Mouse (Mus musculus) intestine, postnatal 0 days (tissue): Measurements from ENCODE around the gene Sp7. TPM values are rescaled to one million over a fixed set of nuclear protein-coding genes. Genes with fewer than 3 reads are reported as not detected.

Experiments
- ATAC-seq: fragments of 200-750 bp; cut with Nextera tagmentation; 2 replicates; pipeline ENCODE4 v1.8.0; 2017; ENCODE audit warnings: mild to moderate bottlenecking, moderate TSS enrichment, moderate library complexity
- H3K27ac ChIP-seq: fragments of 300-500 bp; sonication (generic); 2 replicates; pipeline ENCODE4 v1.5.1; 2014; ENCODE audit warnings: mild to moderate bottlenecking, low read depth, low read length, moderate library complexity
- H3K27me3 ChIP-seq: fragments of 300-500 bp; sonication (generic); replicated peaks from 2 replicates; pipeline ENCODE4 v1.6.1; 2014; ENCODE audit warnings: low read length, mixed read lengths; ENCODE audit not compliant: control insufficient read depth, insufficient read depth
- H3K36me3 ChIP-seq: fragments of 300-500 bp; sonication (generic); 2 replicates; pipeline ENCODE4 v1.6.1; 2014; ENCODE audit warnings: mild to moderate bottlenecking, moderate library complexity; ENCODE audit not compliant: control insufficient read depth, insufficient read depth
- H3K4me1 ChIP-seq: fragments of 300-500 bp; sonication (generic); replicated peaks from 2 replicates; pipeline ENCODE4 v1.6.1; 2014; ENCODE audit warnings: antibody characterized with exemption, low read length, mixed read lengths; ENCODE audit not compliant: control insufficient read depth, insufficient read depth
- H3K4me2 ChIP-seq: fragments of 300-500 bp; sonication (generic); replicated peaks from 2 replicates; pipeline ENCODE4 v1.6.1; 2014; ENCODE audit warnings: low read depth, mild to moderate bottlenecking, moderate library complexity
- H3K4me3 ChIP-seq: fragments of 300-500 bp; sonication (generic); 2 replicates; pipeline ENCODE4 v1.5.1; 2014; ENCODE audit warnings: low read depth, low read length
- H3K9ac ChIP-seq: fragments of 300-500 bp; sonication (generic); 2 replicates; pipeline ENCODE4 v1.6.1; 2014; ENCODE audit warnings: mild to moderate bottlenecking, low read depth, low read length
- H3K9me3 ChIP-seq: fragments of 300-500 bp; sonication (generic); 2 replicates; pipeline ENCODE4 v1.6.1; 2016; ENCODE audit warnings: mixed run types; ENCODE audit not compliant: control insufficient read depth
- CTCF ChIP-seq: sonication (generic); IDR thresholded peaks from 2 replicates; pipeline ENCODE4 v1.5.1; 2016; ENCODE audit warnings: low read depth, mild to moderate bottlenecking, control low read depth, antibody characterized with exemption, moderate library complexity
- WGBS: fragments of 180-500 bp; shearing (Covaris S2); extraction: QIAGEN DNeasy Blood & Tissue Kit; methylation state at CpG from one replicate; pipeline ENCODE4 v1.1.7; 2014; 5-methylcytosine and 5-hydroxymethylcytosine counted together
- polyA plus RNA-seq: library from polyadenylated mRNA; unstranded; fragments of >200 nt; fragmentation: Nextera tagmentation; extraction: Ambion mirVana; gene quantifications from 2 replicates; pipeline ENCODE4 v1.2.1, GENCODE M21; 2015

Sp7 gene
- polyA plus RNA-seq, 1 experiment from 2014 or later: 0.14 TPM

DNA sequence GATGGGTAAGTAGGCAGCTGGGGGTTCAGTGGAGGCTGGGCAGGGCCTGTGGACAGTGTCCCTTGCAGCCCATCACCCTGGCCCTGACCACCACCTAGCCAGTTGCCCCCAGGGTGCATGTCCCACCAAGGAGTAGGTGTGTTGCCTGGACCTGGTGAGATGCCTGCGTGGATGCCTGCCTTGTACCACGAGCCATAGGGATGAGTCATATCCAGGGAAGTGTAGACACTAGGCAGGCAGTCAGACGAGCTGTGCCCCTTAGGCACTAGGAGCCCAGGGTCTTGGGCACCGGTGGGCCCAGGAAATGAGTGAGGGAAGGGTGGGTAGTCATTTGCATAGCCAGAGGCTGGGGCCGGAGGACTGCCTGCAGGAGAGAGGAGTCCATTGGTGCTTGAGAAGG is 8.1 kb downstream of the Sp7 start:
- Histone ChIP-seq H3K4me2 (no peak overlapping the region), H3K27ac (no peak overlapping the region), H3K4me3 (no peak overlapping the region), H3K27me3 (peaks cover 55% of the 10 kb centered on the region), H3K36me3 (no peaks in the 10 kb centered on the region), H3K9me3 (no peaks in the 10 kb centered on the region), H3K4me1 (no peaks in the 10 kb centered on the region), H3K9ac (no peak overlapping the region)
- no peak for ATAC-seq
- 32% methylated on average over 5 of the region's 5 CpGs for WGBS
- no peak for TF ChIP-seq CTCF

DNA sequence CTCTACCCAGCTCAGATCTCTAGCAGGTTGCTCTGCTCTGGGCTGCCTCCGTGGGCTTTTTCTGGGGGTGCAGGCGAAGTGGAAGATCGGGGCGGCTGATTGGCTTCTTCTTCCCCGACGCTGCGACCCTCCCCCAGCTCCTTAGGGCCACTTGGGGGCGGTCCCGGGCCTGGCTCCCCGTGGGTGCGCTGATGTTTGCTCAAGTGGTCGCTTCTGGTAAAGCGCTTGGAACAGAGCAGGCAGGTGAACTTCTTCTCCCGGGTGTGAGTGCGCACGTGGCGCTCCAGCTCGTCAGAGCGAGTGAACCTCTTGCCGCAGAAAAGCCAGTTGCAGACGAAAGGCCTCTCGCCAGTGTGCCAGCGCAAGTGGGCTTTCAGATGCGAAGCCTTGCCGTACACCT is 8.9 kb downstream of the Sp7 start:
- no peaks in the 10 kb centered on the region for H3K36me3 ChIP-seq
- H3K9ac ChIP-seq: no peak overlapping the region
- TF ChIP-seq CTCF: no peak
- WGBS: 5% methylated on average over 25 of the region's 25 CpGs
- peaks cover 55% of the 10 kb centered on the region for H3K27me3 ChIP-seq
- no peak overlapping the region for H3K4me3 ChIP-seq
- no peak overlapping the region for H3K27ac ChIP-seq
- no peaks in the 10 kb centered on the region for H3K4me1 ChIP-seq
- ATAC-seq: no peak
- H3K9me3 ChIP-seq: no peaks in the 10 kb centered on the region
- H3K4me2 ChIP-seq: 0 out of 2 replicates have a peak overlapping the region, but pooled peaks have one; percentile 32

DNA sequence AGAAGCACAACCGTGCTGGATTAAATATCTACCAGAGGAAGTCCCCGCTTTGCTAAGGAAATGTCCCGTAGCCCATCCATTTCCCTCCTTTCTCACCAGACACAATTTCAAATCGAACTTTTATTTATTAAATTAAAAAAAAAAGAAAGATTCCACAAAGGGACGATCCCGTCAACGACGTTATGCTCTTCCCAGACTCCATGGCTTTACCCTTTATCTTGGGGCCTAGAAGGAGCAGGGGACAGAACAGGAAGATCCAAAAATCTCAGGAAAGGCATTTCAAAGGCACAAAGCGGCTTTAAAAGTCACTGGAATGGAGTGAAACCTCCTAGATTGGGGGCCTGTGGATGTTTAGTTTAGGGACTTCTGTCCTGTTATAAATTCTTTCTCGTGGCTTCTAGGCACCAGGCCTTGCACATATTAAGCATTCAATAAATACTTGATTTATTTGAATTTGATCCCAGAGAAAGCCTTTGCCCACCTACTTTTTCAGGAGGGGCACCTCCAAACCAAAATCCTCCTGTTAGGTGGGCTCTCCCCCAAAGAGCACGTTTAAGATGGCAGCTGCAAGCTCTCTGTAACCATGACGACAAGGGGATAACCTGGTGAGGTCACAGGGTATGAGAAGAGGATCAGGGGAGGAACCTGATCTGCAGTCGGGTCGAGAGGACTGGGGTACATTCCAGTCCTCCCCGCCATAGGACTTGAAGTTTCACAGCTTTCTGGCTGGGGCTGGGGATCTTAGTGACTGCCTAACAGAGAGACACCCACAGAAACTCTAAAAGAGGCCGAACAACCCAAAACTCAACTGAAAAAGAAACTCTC is 10.3 kb downstream of the Sp7 start:
- Histone ChIP-seq H3K4me2 (no peak overlapping the region), H3K27ac (no peak overlapping the region), H3K4me3 (no peak overlapping the region), H3K36me3 (no peaks in the 10 kb centered on the region), H3K27me3 (peaks cover 52% of the 10 kb centered on the region), H3K9ac (no peak overlapping the region), H3K4me1 (no peaks in the 10 kb centered on the region), H3K9me3 (no peaks in the 10 kb centered on the region)
- TF ChIP-seq CTCF: no peak
- ATAC-seq: no peak
- WGBS: 67% methylated on average over 16 of the region's 16 CpGs

DNA sequence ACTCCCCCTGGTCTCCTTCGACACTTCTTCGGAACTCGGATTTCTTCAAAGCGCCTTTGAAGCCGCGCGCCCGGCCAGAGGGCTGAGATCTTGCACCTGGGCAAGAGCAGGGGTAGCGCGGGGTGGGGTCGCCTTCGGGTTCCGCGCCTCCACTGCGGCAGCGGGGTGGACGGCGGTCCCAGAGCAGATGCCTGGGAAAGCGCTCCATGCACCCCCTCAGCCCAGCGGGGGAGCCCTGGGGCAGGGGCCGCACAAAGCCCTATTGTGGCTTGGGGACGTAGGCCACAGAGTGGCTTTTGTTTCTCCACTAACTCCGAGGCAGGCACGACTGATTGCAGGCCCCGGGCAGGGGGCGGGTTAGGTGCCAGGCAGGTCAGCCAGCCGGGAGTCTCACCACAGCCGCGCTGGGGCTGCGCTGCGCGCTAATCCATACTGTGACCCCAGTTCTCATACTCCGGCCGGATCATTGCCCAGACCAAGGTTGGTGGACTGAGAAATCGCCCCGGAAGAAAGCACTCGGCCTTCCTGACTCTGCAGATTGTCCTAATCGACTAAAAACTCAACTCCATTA is 11.0 kb downstream of the Sp7 start:
- Histone ChIP-seq H3K9me3 (no peaks in the 10 kb centered on the region), H3K27ac (no peak overlapping the region), H3K27me3 (peaks cover 52% of the 10 kb centered on the region), H3K4me1 (no peaks in the 10 kb centered on the region), H3K4me2 (peak overlapping the region; percentile 86), H3K9ac (0 out of 2 replicates have a peak overlapping the region, but pooled peaks have one; percentile 48), H3K4me3 (peak overlapping the region; percentile 46), H3K36me3 (no peaks in the 10 kb centered on the region)
- no peak for TF ChIP-seq CTCF
- 8% methylated on average over 38 of the region's 38 CpGs for WGBS
- ATAC-seq: no peak

DNA sequence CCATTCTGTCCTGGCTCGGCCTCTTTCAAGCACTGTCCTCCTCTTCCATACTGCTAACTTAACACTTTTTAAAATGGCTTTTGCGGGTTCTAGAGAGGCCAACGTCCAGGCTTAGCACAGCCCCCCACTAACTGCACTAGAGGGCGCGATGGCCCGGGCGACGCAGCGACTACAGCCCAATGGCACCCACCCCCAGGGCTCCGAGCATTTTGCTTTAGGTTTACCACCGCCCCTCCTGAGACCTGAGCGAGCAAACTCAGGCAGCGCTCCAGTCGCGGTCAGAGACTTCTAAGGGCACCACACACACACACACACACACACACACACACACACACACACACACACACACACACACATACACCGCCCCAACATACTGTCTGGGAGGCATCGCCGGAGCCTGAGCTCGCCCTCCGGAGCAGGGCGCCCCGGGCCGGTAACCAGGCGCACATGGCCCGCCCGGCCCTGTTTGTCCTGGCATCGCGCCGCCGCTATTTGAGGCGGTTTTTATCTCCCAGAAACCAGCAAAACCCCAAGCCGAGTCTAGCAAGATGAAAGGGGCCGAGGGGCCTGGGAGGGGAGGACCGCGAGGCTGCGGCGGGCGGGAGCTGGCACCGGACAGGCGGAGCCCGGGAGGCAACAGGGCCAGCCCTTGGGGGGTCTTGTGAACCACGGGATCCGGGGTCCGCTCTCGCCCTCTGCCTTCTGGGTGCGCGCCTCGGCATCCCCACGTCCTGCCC is 11.7 kb downstream of the Sp7 start:
- Histone ChIP-seq H3K9me3 (no peaks in the 10 kb centered on the region), H3K4me2 (peak overlapping the region; percentile 86), H3K4me1 (no peaks in the 10 kb centered on the region), H3K36me3 (no peaks in the 10 kb centered on the region), H3K4me3 (peak overlapping the region; percentile 46), H3K27me3 (peaks cover 50% of the 10 kb centered on the region), H3K9ac (0 out of 2 replicates have a peak overlapping the region, but pooled peaks have one; percentile 48), H3K27ac (no peak overlapping the region)
- peak; percentile 58 for TF ChIP-seq CTCF
- WGBS: 1% methylated on average over 41 of the region's 49 CpGs
- no peak for ATAC-seq

DNA sequence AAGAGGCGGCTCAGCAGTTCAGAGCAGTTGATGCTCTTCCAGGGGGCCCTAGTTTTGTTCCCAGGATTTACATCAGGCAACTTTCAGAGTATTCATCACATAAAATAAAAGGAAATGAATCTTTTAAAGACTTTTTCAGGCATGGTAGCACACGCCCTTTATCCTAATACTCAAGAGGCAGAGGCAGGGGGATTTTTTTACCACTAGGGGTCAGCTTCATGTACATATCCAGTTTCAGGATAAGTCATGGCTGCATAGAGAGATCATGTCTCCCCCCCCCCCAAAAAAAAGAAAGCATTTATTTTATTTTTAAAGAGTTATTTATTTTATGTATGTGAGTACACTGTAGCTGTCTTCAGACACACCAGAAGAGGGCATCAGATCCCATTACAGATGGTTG is 13.0 kb downstream of the Sp7 start:
- Histone ChIP-seq H3K9me3 (no peaks in the 10 kb centered on the region), H3K27me3 (peaks cover 41% of the 10 kb centered on the region), H3K4me2 (no peak overlapping the region), H3K4me3 (no peak overlapping the region), H3K4me1 (no peaks in the 10 kb centered on the region), H3K36me3 (no peaks in the 10 kb centered on the region), H3K9ac (no peak overlapping the region), H3K27ac (no peak overlapping the region)
- no peak for ATAC-seq
- TF ChIP-seq CTCF: peak; percentile 20; the same call in 1 of the 2 replicates
- 86% methylated on average over 2 of the region's 2 CpGs for WGBS
